Mouse (Mus musculus): Measurements from ENCODE around the gene Rxra.

The Rxra gene

GRCm38 (mm10) chr2:27670746-27671145, 5.5 kb upstream of the Rxra start:
- DNase-seq (ENCODE audit: low read depth, low spot score): no peak

DNA sequence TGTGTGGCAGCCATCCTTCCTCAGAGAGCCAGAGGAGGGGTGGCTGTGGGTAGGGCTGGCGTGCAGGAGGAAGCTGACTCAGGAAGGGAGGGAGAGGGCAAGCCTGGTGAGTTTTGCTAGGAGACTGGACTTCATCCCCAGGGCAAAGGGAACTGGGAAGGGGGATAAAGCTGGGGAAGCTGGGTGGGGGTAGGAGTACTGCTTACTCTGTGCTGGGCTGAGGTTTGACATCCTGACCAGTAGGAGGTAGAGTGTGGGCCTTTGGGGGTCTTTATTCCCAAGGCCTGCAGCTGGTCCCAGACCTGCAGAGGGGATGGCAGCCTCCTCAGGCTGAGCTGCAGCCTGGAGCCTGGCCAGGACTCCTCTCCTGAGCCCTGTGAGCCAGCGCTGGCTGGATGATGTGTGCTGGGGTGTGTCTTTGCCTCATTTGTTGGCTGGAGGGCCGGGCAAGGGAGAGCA, 4.6 kb upstream of the Rxra start:
- no peak for DNase-seq (ENCODE audit: low read depth, low spot score)

DNA sequence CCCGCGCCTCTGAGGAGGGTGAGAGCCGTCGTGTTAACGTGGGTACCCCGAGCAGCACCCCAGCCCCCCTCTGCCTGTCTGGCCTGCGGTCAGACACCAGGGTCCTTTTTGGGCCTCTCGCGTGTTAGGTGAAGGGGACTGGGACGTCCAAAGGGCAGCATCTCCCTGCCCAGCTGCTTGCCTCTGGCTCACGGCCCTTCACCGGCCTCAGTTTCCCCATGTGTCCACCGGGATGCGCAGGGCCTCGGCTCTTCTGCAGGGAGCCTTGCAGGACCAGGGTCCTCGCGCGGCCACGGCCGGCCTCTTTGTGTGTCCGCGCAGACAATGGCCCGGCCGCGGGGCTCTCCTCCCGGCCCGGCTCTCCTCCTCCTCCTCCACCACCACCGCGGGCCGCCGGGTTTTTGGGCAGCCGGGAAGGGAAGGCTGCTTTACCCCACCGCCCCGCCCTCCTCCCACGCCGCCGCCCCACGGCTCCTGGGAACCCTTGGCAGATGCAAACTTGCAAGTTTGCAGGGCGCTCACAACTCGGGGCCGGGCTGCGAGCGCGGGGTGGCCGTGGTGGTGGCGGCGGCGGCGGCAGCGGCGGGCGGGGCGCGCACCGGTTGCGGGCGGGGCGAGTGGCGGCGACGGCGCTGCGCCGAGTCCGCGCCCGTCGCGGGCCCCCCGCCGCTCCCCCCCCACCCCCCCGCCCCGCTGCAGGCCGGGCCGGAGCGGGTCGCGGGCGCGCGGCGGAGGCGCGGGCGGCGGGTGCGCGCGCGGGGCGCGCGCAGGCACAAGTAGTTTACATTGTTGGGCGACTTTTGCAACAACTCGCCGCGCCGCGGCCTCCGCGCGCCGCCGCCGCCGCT, 462 bp downstream of the Rxra start:
- DNase-seq (ENCODE audit: low read depth, low spot score): peak; percentile 72

DNA sequence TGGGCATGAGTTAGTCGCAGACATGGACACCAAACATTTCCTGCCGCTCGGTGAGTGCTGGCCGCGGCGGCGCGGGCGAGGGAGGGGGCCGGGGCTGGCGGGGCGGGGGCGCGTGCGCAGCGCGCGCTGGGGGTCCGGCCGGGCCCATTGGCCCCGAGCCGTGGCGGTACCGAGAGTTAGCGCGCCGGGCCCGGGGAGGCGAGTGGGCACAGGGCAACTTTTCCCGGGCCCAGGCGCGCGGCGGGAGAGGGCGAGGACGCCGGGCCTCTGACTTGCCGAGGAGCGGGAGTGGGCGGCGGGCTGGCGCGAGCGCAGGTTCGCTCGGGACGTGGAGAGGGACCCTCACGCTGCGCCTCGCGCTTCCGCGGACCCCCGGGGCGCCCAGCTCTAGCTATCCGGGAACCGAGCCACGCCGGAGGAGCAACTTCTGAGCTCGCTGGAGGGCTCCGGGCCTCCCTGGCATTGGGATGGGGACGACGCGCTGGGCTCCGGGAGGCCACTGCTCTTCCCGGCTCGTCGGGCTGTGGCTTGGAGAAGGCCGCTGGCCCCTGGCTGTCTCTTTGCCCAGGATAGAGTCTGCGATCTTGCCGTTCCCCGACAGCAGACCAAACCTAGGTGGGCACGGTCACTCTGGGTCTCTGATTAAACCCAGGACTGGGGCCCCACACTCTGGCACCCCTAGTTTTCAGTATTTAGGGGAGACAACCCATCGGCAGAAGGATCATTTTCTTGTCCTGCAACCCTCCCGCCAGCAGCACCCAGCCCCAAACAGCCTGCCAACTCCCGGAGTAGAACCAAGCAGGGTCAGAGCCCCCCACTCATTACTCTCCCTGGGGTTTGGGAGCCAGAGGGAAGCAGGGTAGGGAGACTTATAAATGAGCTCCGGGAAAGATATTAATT, 1.4 kb downstream of the Rxra start:
- DNase-seq (ENCODE audit: low read depth, low spot score): peak; percentile 47

DNA sequence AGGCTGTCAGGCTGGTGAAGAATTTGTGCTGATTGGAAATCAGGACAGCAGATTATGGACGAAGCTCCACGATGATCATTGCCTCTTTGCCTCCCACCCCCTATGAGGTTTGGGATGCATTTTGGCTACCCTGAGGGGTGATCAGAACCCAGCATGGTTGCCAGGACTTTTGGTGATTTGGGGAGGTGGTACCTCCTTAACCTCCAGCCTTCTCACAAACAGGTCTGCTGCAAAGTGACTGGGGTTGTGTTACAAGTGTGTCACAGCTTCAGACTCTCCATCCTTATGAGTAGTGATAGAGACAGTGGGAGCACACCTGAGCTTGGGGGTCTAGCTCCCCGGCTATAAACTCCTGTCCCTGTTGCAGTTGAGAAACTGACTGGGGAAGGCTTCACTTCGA, 2.1 kb downstream of the Rxra start:
- no peak for DNase-seq (ENCODE audit: low read depth, low spot score)

- no peak for DNase-seq (ENCODE audit: low read depth, low spot score)
Measured at GRCm38 (mm10) chr2:27678836-27679480, 2.7 kb downstream of the Rxra start.

- no peak for DNase-seq (ENCODE audit: low read depth, low spot score)
Measured at GRCm38 (mm10) chr2:27679621-27680025, 3.4 kb downstream of the Rxra start.

DNA sequence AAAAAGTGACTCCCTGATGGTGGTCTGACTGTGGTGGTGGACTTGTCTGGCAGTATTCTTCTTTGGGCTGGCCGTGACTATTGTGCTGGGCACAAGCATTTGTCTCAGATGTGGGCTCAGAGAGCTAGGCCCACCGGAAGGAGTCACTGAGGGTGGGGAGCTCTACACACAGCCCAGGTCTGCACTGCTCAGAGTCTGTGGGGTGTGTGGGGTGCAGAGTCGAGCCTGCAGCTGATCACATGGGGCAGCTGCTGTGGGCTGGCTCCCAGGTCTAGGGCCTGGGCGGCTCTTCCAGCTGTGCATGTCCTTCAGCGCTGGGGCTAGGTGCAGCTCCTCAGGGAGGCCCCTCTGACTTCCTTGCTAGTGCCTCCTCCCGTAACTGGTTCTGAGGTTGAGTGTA, 3.8 kb downstream of the Rxra start:
- DNase-seq (ENCODE audit: low read depth, low spot score): no peak

- no peak for DNase-seq (ENCODE audit: low read depth, low spot score)
Measured at GRCm38 (mm10) chr2:27680595-27680994, 4.4 kb downstream of the Rxra start.

GRCm38 (mm10) chr2:27681426-27681825, 5.2 kb downstream of the Rxra start:
- DNase-seq (ENCODE audit: low read depth, low spot score): no peak

GRCm38 (mm10) chr2:27682096-27682495, 5.9 kb downstream of the Rxra start:
- no peak for DNase-seq (ENCODE audit: low read depth, low spot score)

- no peak for DNase-seq (ENCODE audit: low read depth, low spot score)
Measured at GRCm38 (mm10) chr2:27684017-27684657, 7.9 kb downstream of the Rxra start.

DNA sequence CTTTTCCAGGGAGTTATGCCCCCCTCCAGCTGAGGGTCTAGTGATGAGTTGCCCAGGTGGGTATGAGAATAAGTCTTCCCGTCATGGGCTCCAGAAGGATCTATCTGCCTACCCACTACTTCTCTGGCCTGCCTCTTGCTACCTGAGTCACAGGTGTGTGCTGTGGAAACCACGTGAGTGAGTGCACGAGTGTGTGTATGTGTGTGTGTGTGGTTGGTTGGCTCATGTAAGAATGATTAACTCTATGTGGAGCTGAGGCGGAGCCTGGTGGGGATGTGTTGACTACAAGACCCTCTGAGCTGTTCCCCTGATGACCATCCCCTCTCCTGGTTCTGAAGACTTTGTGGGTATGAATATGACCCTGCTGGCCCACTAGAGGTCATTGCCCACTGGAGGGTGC, 9.7 kb downstream of the Rxra start:
- no peak for DNase-seq (ENCODE audit: low read depth, low spot score)

- DNase-seq (ENCODE audit: low read depth, low spot score): no peak
Measured at GRCm38 (mm10) chr2:27686335-27686734, 10.1 kb downstream of the Rxra start.

GRCm38 (mm10) chr2:27687041-27687440, 10.8 kb downstream of the Rxra start:
- no peak for DNase-seq (ENCODE audit: low read depth, low spot score)

DNA sequence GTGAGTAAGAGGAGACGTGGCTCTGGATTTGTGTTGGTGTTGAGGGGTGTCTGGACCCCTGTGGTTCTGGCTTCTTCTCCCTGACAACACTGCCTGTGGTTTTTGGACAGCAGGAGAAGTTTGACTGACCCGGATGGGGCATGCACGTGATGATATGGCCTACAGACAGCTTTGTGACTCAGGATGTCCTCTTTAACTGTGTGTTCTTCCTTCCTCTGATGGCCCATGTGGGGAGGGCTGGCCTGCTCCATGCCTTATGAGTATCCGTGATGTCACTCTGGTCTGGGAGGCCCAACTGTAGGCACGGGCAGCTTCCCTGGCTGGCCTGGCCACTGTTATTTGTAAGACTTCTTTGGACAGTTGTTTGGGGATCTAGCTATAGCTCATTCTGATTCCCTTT, 11.7 kb downstream of the Rxra start:
- DNase-seq (ENCODE audit: low read depth, low spot score): no peak

DNA sequence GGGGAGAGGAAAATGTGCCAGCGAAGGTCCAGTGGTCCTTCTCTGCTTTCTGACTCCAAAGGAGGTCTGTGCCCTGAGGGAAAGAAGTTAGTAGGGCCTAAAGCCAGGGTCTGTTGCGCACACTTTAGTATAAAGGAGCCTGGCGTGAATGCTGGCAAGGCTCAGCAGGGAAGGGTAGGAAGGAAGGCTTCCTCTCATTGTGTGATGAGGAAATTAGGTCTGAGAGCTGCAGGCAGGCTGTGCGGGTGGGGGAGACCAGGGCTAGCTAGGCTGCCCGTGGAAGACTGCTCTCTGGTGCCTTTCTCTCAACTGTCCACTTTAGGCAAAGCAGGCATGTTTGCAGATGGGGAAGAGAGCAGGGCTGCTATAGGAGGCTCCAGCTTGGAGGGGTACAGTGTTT, 14.5 kb downstream of the Rxra start:
- DNase-seq (ENCODE audit: low read depth, low spot score): no peak

DNA sequence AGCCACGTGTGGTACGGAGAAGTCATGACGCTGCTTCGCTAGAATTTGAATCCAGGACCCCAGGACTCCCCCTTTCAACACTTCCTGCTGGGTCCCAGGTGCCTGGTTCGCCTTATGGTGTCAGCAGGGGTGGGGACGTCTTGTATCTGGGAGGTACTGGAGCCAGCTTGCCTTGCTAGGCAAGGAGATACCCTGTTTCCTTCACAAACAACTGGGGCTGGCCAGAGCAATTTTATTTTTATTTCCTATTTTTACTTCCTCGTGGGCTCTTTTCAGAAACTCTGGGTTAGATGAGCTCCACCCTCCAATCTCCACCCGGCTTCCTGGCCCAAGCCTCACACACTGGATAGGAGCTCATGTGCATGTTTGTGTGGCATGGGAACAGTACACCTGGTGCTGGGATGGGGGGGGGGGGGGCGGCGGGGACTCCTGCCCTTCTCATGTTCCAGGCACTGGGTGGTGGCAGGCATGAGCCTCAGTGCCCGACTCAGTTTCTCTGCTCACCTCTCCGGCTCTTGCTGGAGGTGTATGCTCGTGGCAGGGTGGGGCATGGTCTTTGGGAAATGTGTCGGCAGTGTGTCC, 15.0 kb downstream of the Rxra start:
- no peak for DNase-seq (ENCODE audit: low read depth, low spot score)

GRCm38 (mm10) chr2:27692608-27693007, 16.4 kb downstream of the Rxra start:
- DNase-seq (ENCODE audit: low read depth, low spot score): no peak

- DNase-seq (ENCODE audit: low read depth, low spot score): peak; percentile 70
Measured at GRCm38 (mm10) chr2:27693684-27694083, 17.4 kb downstream of the Rxra start.

DNA sequence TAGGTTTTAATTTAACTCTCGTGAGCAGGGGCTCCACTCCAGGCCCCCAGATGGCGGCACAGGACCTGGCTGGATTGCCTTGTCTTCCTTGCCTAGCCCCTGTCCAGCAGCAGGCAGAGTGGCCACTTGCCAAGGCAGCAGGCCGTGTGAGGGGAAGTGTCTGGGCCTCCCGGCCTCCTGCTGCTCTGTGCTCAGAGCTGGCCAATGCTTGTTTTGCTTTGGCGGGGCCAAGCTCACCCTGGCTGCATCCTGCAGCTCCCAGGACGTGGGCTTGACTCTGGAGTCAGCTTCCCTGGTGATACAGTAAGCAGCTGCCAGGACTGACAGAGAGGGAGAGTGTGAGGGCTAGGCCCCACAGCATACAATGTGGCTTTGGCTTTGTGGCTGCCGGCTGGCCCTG, 23.3 kb downstream of the Rxra start:
- DNase-seq (ENCODE audit: low read depth, low spot score): no peak

All from CD4-positive, CD25-positive, alpha-beta regulatory T cell, adult 2 months (primary cell).